Mouse (Mus musculus) cerebellum, adult 2 months (tissue): ENCODE results near the gene Agk. TPM values are rescaled to one million over a fixed set of nuclear protein-coding genes. Genes with fewer than 3 reads are reported as not detected.

Experiments used
- DNase-seq, 2 experiments: peaks; one replicate each; pipeline ENCODE4 v3.0.0; 2021
- H3K27ac ChIP-seq: fragments of 200-500 bp; 2 replicates; pipeline ENCODE4 v1.5.1; 2012; ENCODE audit warnings: low read length, control low read depth, inconsistent platforms; ENCODE audit not compliant: insufficient read depth
- H3K27me3 ChIP-seq: fragments of 200-500 bp; 2 replicates; pipeline ENCODE4 v1.6.1; 2012; ENCODE audit warnings: inconsistent platforms, mild to moderate bottlenecking, low read length, moderate library complexity; ENCODE audit not compliant: control insufficient read depth, insufficient read depth
- H3K4me1 ChIP-seq: fragments of 200-500 bp; 2 replicates; pipeline ENCODE4 v1.6.1; 2011; ENCODE audit warnings: low read length; ENCODE audit not compliant: control insufficient read depth, insufficient read depth
- H3K4me3 ChIP-seq: fragments of 200-500 bp; replicated peaks from 2 replicates; pipeline ENCODE3; 2011; ENCODE audit warnings: mild to moderate bottlenecking, low read depth, low read length, control low read depth; ENCODE audit not compliant: insufficient read depth
- CTCF ChIP-seq: fragments of 200-500 bp; IDR thresholded peaks from 2 replicates; pipeline ENCODE4 v1.5.1; 2011; ENCODE audit warnings: low read depth, mild to moderate bottlenecking, control low read depth, low read length, moderate library complexity, borderline replicate concordance; ENCODE audit not compliant: insufficient read depth
- POLR2A ChIP-seq: fragments of 200-500 bp; IDR thresholded peaks from 2 replicates; pipeline ENCODE4 v1.6.1; 2011; ENCODE audit warnings: low read length, control low read depth, borderline replicate concordance; ENCODE audit not compliant: insufficient read depth
- WGBS: fragments of 180-500 bp; shearing (Covaris S2); methylation state at CpG from one replicate; pipeline ENCODE4 v1.1.7; 2018; 5-methylcytosine and 5-hydroxymethylcytosine counted together
- polyA plus RNA-seq: library from polyadenylated mRNA; depleted of rRNA; stranded (reverse); fragments of >200 nt; gene quantifications from 2 replicates; pipeline ENCODE4 v1.2.3, GENCODE M21; 2012

The Agk gene
- polyA plus RNA-seq, 1 experiment = 34.8 TPM

DNA sequence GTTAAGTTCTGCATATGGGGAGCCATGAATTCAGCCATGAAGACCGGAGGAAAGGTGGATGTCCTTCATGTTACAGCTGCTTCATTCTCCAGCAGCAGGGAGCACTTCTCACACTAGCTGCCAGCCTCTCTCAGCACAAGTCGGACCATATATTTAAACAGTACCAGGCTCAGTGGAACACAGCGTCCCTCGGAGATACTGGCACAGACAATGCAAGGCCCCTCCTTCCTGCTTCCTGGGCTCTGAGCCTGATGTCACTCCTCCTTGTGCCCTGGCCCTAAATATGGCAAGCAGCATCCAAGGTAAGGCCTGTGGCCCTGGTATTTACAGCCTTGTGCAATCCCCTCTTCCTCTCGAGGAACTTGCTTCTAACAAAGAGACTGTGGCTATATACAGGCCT lies 90.8 kb downstream of the Agk start:
- no peak overlapping the region for H3K4me3 ChIP-seq
- peak overlapping the region; percentile 79 for H3K27ac ChIP-seq
- TF ChIP-seq POLR2A (no peak), CTCF (no peak)
- peak in 1 of 2 experiments; percentile 63 for DNase-seq
- peaks cover 41% of the 10 kb centered on the region for H3K4me1 ChIP-seq
- WGBS = 8% methylated on average over 5 of the region's 5 CpGs
- no peaks in the 10 kb centered on the region for H3K27me3 ChIP-seq

GRCm38 (mm10) chr6:40418386-40418785 lies 93.4 kb downstream of the Agk start:
- no peak for TF ChIP-seq CTCF
- no peak for TF ChIP-seq POLR2A
- peak in 1 of 2 experiments; percentile 29 for DNase-seq
- 11% methylated on average over 4 of the region's 4 CpGs for WGBS
- Histone ChIP-seq H3K27ac (no peak overlapping the region), H3K4me1 (peaks cover 41% of the 10 kb centered on the region), H3K27me3 (no peaks in the 10 kb centered on the region), H3K4me3 (no peak overlapping the region)

DNA sequence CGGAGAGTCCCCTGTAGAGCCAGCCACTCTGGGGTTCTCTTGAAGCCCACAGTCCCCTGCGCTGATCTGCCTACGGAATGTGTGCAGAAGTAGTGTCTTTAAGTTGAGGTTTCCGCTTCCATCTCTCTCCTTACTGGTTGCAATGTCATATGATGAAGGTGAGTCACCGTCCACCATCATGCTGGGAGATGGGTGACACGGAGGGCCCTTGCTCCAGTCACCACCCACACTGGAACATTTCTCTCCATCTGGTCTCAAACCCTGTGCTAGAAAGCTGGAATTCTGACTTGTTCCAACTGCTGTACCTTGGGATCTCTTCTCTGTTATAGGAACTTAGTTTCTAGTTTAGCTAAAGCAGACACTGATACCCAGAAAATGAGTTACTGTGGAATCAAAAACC lies 96.1 kb downstream of the Agk start:
- DNase-seq = no peak
- WGBS = 65% methylated on average over 6 of the region's 6 CpGs
- H3K4me1 ChIP-seq = peaks cover 36% of the 10 kb centered on the region
- no peak overlapping the region for H3K4me3 ChIP-seq
- H3K27ac ChIP-seq = no peak overlapping the region
- TF ChIP-seq CTCF (no peak), POLR2A (no peak)
- H3K27me3 ChIP-seq = no peaks in the 10 kb centered on the region

DNA sequence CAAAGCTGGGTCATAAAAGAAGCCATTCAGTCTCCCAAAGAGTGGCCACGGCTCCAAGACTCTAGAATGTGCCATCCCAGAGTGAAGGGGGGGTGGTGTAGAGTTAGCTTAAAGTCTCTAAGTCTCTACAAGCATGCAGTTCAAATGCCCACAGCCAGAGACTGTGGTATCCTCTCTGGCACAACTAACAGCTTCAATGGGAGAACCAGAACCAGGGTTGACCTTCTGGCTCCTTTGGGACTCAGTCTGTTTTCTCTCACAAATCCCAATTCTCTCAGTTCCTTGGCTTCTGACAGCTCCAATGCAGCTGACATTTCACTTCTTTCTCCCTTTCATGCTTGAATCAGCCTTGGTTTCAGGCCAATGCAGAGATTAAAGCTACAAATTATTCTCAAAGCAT lies 98.0 kb downstream of the Agk start:
- Histone ChIP-seq H3K4me3 (no peak overlapping the region), H3K27me3 (no peaks in the 10 kb centered on the region), H3K4me1 (peaks cover 47% of the 10 kb centered on the region), H3K27ac (peak overlapping the region; percentile 26)
- DNase-seq = peak in 1 of 2 experiments; percentile 48
- WGBS = 6% methylated on average over 1 of the region's 1 CpGs
- TF ChIP-seq CTCF (no peak), POLR2A (no peak)

- H3K4me3 ChIP-seq = no peak overlapping the region
- TF ChIP-seq POLR2A (no peak), CTCF (peak; percentile 52; the same call in 1 of the 2 replicates)
- no peaks in the 10 kb centered on the region for H3K27me3 ChIP-seq
- H3K4me1 ChIP-seq = peaks cover 47% of the 10 kb centered on the region
- DNase-seq = peak in 1 of 2 experiments; percentile 59
- 47% methylated on average over 1 of the region's 1 CpGs for WGBS
- H3K27ac ChIP-seq = no peak overlapping the region
Measured at GRCm38 (mm10) chr6:40423774-40424173, 98.8 kb downstream of the Agk start.

- WGBS = 29% methylated on average over 7 of the region's 7 CpGs
Measured at GRCm38 (mm10) chr6:40427441-40427840, 102.5 kb downstream of the Agk start.

DNA sequence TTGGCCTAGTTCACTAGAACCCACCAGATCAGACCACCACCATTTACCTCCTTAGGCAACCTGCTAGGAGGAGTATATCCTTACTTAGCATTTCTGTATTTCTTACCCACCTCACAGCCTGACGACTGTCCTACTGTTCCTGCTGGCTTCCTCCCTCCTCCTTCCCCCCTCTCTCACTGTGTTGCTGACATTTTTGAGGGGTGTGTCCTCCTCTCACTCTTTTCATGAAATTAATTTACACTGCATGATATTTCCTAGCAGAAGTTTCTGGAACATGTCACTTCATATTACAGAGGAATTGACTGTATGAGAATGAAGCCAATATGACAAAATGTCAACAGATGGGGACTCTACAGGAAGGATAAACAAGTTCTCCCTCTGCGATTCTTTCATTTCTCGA lies 103.7 kb downstream of the Agk start:
- TF ChIP-seq POLR2A (no peak), CTCF (no peak)
- Histone ChIP-seq H3K27me3 (no peaks in the 10 kb centered on the region), H3K4me3 (peak overlapping the region; percentile 33), H3K4me1 (peaks cover 47% of the 10 kb centered on the region; the same call in 1 of the 2 replicates), H3K27ac (peak overlapping the region; percentile 92)
- WGBS = 7% methylated on average over 3 of the region's 3 CpGs
- peak in 1 of 2 experiments; percentile 78 for DNase-seq

More at GRCm38 (mm10) chr6:40427441-40427840, 102.5 kb downstream of the Agk start:
- Histone ChIP-seq H3K27me3 (no peaks in the 10 kb centered on the region), H3K4me1 (peaks cover 45% of the 10 kb centered on the region; the same call in 1 of the 2 replicates), H3K27ac (peak overlapping the region; percentile 83), H3K4me3 (peak overlapping the region; percentile 3)
- TF ChIP-seq POLR2A = no peak
- TF ChIP-seq CTCF = no peak
- peak in 1 of 2 experiments; percentile 62 for DNase-seq

DNA sequence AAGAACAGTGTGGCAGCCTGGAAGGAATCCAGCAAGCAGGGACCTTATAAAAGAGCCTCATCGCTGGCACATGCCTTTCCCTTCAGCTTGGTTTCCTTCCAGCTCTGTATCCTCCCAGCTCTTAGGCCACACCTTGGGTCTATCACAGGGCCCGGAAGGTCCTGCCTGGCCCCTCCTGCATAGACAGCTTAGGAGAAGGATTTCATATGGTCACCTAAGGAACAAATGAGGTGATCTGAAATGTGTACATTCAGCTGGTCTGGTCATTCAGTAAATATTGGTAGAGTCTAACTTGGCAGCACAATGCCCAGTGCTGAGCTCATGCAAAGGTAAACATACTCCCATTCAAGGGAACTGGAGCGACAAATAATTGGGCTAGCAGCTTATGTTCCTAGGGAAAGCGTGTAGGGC lies 104.6 kb downstream of the Agk start:
- WGBS = 8% methylated on average over 4 of the region's 4 CpGs
- Histone ChIP-seq H3K27ac (peak overlapping the region; percentile 83), H3K4me3 (no peak overlapping the region), H3K4me1 (peaks cover 47% of the 10 kb centered on the region; the same call in 1 of the 2 replicates), H3K27me3 (no peaks in the 10 kb centered on the region)
- TF ChIP-seq POLR2A = no peak
- no peak for TF ChIP-seq CTCF
- DNase-seq = peak; percentile 78 to 88

- H3K4me1 ChIP-seq = peaks cover 45% of the 10 kb centered on the region; the same call in 1 of the 2 replicates
- peak in 1 of 2 experiments; percentile 12 for DNase-seq
- no peak overlapping the region for H3K4me3 ChIP-seq
- peak overlapping the region; percentile 83; the same call in 1 of the 2 replicates for H3K27ac ChIP-seq
- WGBS = 72% methylated on average over 3 of the region's 3 CpGs
- no peak for TF ChIP-seq POLR2A
- TF ChIP-seq CTCF = no peak
- no peaks in the 10 kb centered on the region for H3K27me3 ChIP-seq
Measured at GRCm38 (mm10) chr6:40430251-40430650, 105.3 kb downstream of the Agk start.
